ENCODE assay signal across 8 mouse cellular contexts in genomic region chr11:109860508-109860907, GRCm38 (mm10). TPM values are rescaled to one million over a fixed set of nuclear protein-coding genes. Genes with fewer than 3 reads are reported as not detected.
DNase-seq lines count a peak whose midpoint lies in the region; ATAC-seq and TF ChIP-seq lines count a peak whose summit lies in the region.

No protein-coding gene starts in this region.

- WGBS in intestine, postnatal 0 days, result 4% methylated on average over 10 of the region's 10 CpGs
- WGBS in midbrain, embryonic 10.5 days, result 12% methylated on average over 10 of the region's 10 CpGs

- no peaks in the 10 kb centered on the region for H3K27me3 ChIP-seq in intestine, postnatal 0 days (replicated peaks; ENCODE audit: control insufficient read depth, insufficient read depth, low read length)
- H3K27me3 ChIP-seq in midbrain, embryonic 10.5 days (ENCODE audit: low read depth, poor library complexity, severe bottlenecking), result no peaks in the 10 kb centered on the region

- H3K9ac ChIP-seq in intestine, postnatal 0 days (ENCODE audit: low read depth, low read length), result no peak overlapping the region

- H3K4me1 ChIP-seq in intestine, postnatal 0 days (replicated peaks; ENCODE audit: control insufficient read depth, insufficient read depth, low read length), result no peaks in the 10 kb centered on the region
- peaks cover 5% of the 10 kb centered on the region; the same call in 1 of the 2 replicates for H3K4me1 ChIP-seq in midbrain, embryonic 10.5 days

- peak; percentile 95 for DNase-seq in adrenal gland, postnatal 10 days
- DNase-seq in embryo, embryonic 9.5 days (ENCODE audit: extremely low spot score), result peak; percentile 83
- peak; percentile 82 to 91 for DNase-seq in left cerebral cortex, postnatal 36 days (ENCODE audit: low spot score in 2 of 2)
- peak; percentile 87 for DNase-seq in midbrain, embryonic 10.5 days (ENCODE audit: low spot score)
- peak; percentile 81 to 83 for DNase-seq in right cerebral cortex, postnatal 36 days (ENCODE audit: low spot score in 2 of 2)
- peak; percentile 79 to 93 for DNase-seq in urinary bladder, postnatal 4 days (ENCODE audit: low spot score in 2 of 2)

- H3K27ac ChIP-seq in intestine, postnatal 0 days (ENCODE audit: low read depth, low read length), result no peak overlapping the region
- 0 out of 2 replicates have a peak overlapping the region, but pooled peaks have one; percentile 13 for H3K27ac ChIP-seq in midbrain, embryonic 10.5 days (replicated peaks)

- intact Hi-C loops in left cerebral cortex, postnatal 36 days (cut with DNase I), result loop anchor here (2.0 to 10.0 kb wide), 3 partner anchors 190 to 546 kb away; no protein-coding TSS in a partner anchor

- peak; percentile 100 for TF ChIP-seq CTCF in intestine, postnatal 0 days (IDR thresholded peaks at IDR 0.05; ENCODE audit: low read depth)

- H3K4me2 ChIP-seq in intestine, postnatal 0 days (replicated peaks; ENCODE audit: low read depth), result peak overlapping the region; percentile 39

- peak; percentile 82 for ATAC-seq in granulocyte monocyte progenitor cell, adult 5-6 weeks (replicated peaks; ENCODE audit: poor library complexity, severe bottlenecking)
- no peak for ATAC-seq in intestine, postnatal 0 days

- no peak overlapping the region for H3K4me3 ChIP-seq in intestine, postnatal 0 days (ENCODE audit: low read depth, low read length)
- H3K4me3 ChIP-seq in midbrain, embryonic 10.5 days, result 0 out of 2 replicates have a peak overlapping the region, but pooled peaks have one; percentile 3

- no peaks in the 10 kb centered on the region for H3K36me3 ChIP-seq in intestine, postnatal 0 days (ENCODE audit: control insufficient read depth, insufficient read depth)
- H3K36me3 ChIP-seq in midbrain, embryonic 10.5 days, result no peaks in the 10 kb centered on the region

- H3K9me3 ChIP-seq in intestine, postnatal 0 days (ENCODE audit: control insufficient read depth), result no peaks in the 10 kb centered on the region
- H3K9me3 ChIP-seq in midbrain, embryonic 10.5 days (replicated peaks), result no peaks in the 10 kb centered on the region

RNA-seq across cellular contexts. Expression of gene 1700012B07Rik, which starts 32.7 kb away (rescaled TPM):
- not detected for total RNA-seq in adrenal gland, postnatal 10 days (2021)
- total RNA-seq in granulocyte monocyte progenitor cell, adult 5-6 weeks (2014; fragmentation: Nextera tagmentation), result not detected in 2 replicates
- total RNA-seq in granulocyte monocyte progenitor cell, adult 5-6 weeks (2017), result not detected in 2 replicates
- not detected in 2 replicates for polyA plus RNA-seq in intestine, postnatal 0 days (2015; fragmentation: Nextera tagmentation; extraction: Ambion mirVana)
- not detected for total RNA-seq in left cerebral cortex, postnatal 36 days (2021)
- not detected in 2 replicates for polyA plus RNA-seq in midbrain, embryonic 10.5 days (2016; fragmentation: Nextera tagmentation; extraction: Ambion mirVana)
